Mouse (Mus musculus): ENCODE results near the gene Far2. TPM values are rescaled to one million over a fixed set of nuclear protein-coding genes. Genes with fewer than 3 reads are reported as not detected.

The Far2 gene
- polyA plus RNA-seq, 1 experiment from 2014 or later = 0.96 TPM

GRCm38 (mm10) chr6:148227542-148227941 is 180.5 kb downstream of the Far2 start:
- H3K27ac ChIP-seq = no peak overlapping the region
- H3K9ac ChIP-seq = no peak overlapping the region
- 57% methylated on average over 3 of the region's 3 CpGs for WGBS
- 0 out of 2 replicates have a peak, but pooled peaks cover under 1% of the 10 kb centered on the region for H3K4me1 ChIP-seq (replicated peaks)
- no peak overlapping the region for H3K4me2 ChIP-seq
- no peak for ATAC-seq (replicated peaks; ENCODE audit: insufficient number of reproducible peaks, insufficient read depth, low FRiP score, low read depth)
- no peak overlapping the region for H3K4me3 ChIP-seq
- H3K27me3 ChIP-seq = no peaks in the 10 kb centered on the region
- H3K9me3 ChIP-seq (replicated peaks) = no peaks in the 10 kb centered on the region
- H3K36me3 ChIP-seq = no peaks in the 10 kb centered on the region

Other genes with a start within 250 kb of the Far2 start
- 144 and 145 TPM in 2 replicates for gene Ergic2, start 165.1 kb downstream of the Far2 start, polyA plus RNA-seq (2015; fragmentation: Nextera tagmentation; extraction: Ambion mirVana)

All from heart, embryonic 15.5 days (tissue).